10 mouse cellular contexts compared by ENCODE assay signal in genomic region chr15:25019352-25019941, GRCm38 (mm10).
DNase-seq lines count a peak whose midpoint lies in the region; ATAC-seq and TF ChIP-seq lines count a peak whose summit lies in the region.
"Had no signal": no experiment of that assay in that cellular context is flagged by ENCODE, and none has a peak within 500 bp of the region (broad histone marks: within the 10 kb centered on the region; RNA-seq: fewer than 3 reads in every experiment).

No protein-coding gene starts in this region.

- H3K36me3 ChIP-seq in forebrain, embryonic 12.5 days (replicated peaks) = no peaks in the 10 kb centered on the region
- H3K36me3 ChIP-seq in midbrain, embryonic 16.5 days (ENCODE audit: control insufficient read depth, insufficient read depth, low read length) = no peaks in the 10 kb centered on the region
- H3K36me3 ChIP-seq in intestine, postnatal 0 days (ENCODE audit: control insufficient read depth, insufficient read depth) = no peaks in the 10 kb centered on the region
- H3K36me3 ChIP-seq: liver, embryonic 13.5 days had no signal

- ATAC-seq in forebrain, embryonic 12.5 days (ENCODE audit: low FRiP score) = peak; percentile 91
- ATAC-seq in midbrain, embryonic 16.5 days = peak; percentile 98
- ATAC-seq in intestine, postnatal 0 days = no peak

- peaks cover 26% of the 10 kb centered on the region for H3K4me1 ChIP-seq in forebrain, embryonic 12.5 days
- H3K4me1 ChIP-seq in midbrain, embryonic 16.5 days (ENCODE audit: control insufficient read depth, insufficient read depth, low read length) = peaks cover 29% of the 10 kb centered on the region
- H3K4me1 ChIP-seq in intestine, postnatal 0 days (replicated peaks; ENCODE audit: control insufficient read depth, insufficient read depth, low read length) = no peaks in the 10 kb centered on the region
- H3K4me1 ChIP-seq: liver, embryonic 13.5 days had no signal

- H3K9me3 ChIP-seq in forebrain, embryonic 12.5 days = no peaks in the 10 kb centered on the region
- no peaks in the 10 kb centered on the region for H3K9me3 ChIP-seq in midbrain, embryonic 16.5 days (replicated peaks; ENCODE audit: control insufficient read depth, low read length, poor library complexity, severe bottlenecking)
- no peaks in the 10 kb centered on the region for H3K9me3 ChIP-seq in intestine, postnatal 0 days (ENCODE audit: control insufficient read depth)
- H3K9me3 ChIP-seq: liver, embryonic 13.5 days had no signal

- H3K4me3 ChIP-seq in forebrain, embryonic 12.5 days (replicated peaks) = no peak overlapping the region
- H3K4me3 ChIP-seq in midbrain, embryonic 16.5 days (ENCODE audit: low read depth, low read length) = peak overlapping the region; percentile 18; the same call in 1 of the 2 replicates
- H3K4me3 ChIP-seq in intestine, postnatal 0 days (ENCODE audit: low read depth, low read length) = no peak overlapping the region
- H3K4me3 ChIP-seq: liver, embryonic 13.5 days had no signal

- no peaks in the 10 kb centered on the region for H3K27me3 ChIP-seq in forebrain, embryonic 12.5 days
- H3K27me3 ChIP-seq in midbrain, embryonic 16.5 days (ENCODE audit: control insufficient read depth, insufficient read depth, low read depth, low read length) = no peaks in the 10 kb centered on the region
- H3K27me3 ChIP-seq in intestine, postnatal 0 days (replicated peaks; ENCODE audit: control insufficient read depth, insufficient read depth, low read length) = no peaks in the 10 kb centered on the region
- H3K27me3 ChIP-seq: liver, embryonic 13.5 days had no signal

- TF ChIP-seq CTCF in intestine, postnatal 0 days (IDR thresholded peaks at IDR 0.05; ENCODE audit: low read depth) = no peak

- H3K4me2 ChIP-seq in forebrain, embryonic 12.5 days = no peak overlapping the region
- H3K4me2 ChIP-seq in midbrain, embryonic 16.5 days (ENCODE audit: low read length) = peak overlapping the region; percentile 49
- no peak overlapping the region for H3K4me2 ChIP-seq in intestine, postnatal 0 days (replicated peaks; ENCODE audit: low read depth)
- H3K4me2 ChIP-seq: liver, embryonic 13.5 days had no signal

- no peak overlapping the region for H3K9ac ChIP-seq in forebrain, embryonic 12.5 days
- peak overlapping the region; percentile 50; the same call in 1 of the 2 replicates for H3K9ac ChIP-seq in midbrain, embryonic 16.5 days (ENCODE audit: low read depth, low read length)
- no peak overlapping the region for H3K9ac ChIP-seq in intestine, postnatal 0 days (ENCODE audit: low read depth, low read length)
- H3K9ac ChIP-seq: liver, embryonic 13.5 days had no signal

- peak; percentile 41 for DNase-seq in embryo, embryonic 11 days
- no peak for DNase-seq in embryo, embryonic 10.5 days (ENCODE audit: low spot score)
- DNase-seq in layer of hippocampus, adult 9-10 months (ENCODE audit: low spot score) = peak; percentile 44
- no peak for DNase-seq in ovary, adult 18-20 months (ENCODE audit: low spot score)
- DNase-seq in thymus, postnatal 14 days = no peak
- DNase-seq: gastrocnemius, postnatal 36 days; liver, embryonic 13.5 days had no signal

- peak overlapping the region; percentile 50; the same call in 1 of the 2 replicates for H3K27ac ChIP-seq in forebrain, embryonic 12.5 days
- H3K27ac ChIP-seq in midbrain, embryonic 16.5 days (ENCODE audit: low read length) = peak overlapping the region; percentile 90
- no peak overlapping the region for H3K27ac ChIP-seq in intestine, postnatal 0 days (ENCODE audit: low read depth, low read length)
- H3K27ac ChIP-seq: liver, embryonic 13.5 days had no signal

- 79% methylated on average over 12 of the region's 12 CpGs for WGBS in forebrain, embryonic 12.5 days
- WGBS in midbrain, embryonic 16.5 days = 39% methylated on average over 12 of the region's 12 CpGs
- WGBS in intestine, postnatal 0 days = 82% methylated on average over 12 of the region's 12 CpGs

Comparison
In these comparisons a context has a peak if more than half of its experiments do, and no peak if none do; other contexts are left out.
1. DNase-seq: peak in embryo, embryonic 11 days (single experiment) and layer of hippocampus, adult 9-10 months (single experiment); none in embryo, embryonic 10.5 days (single experiment), ovary, adult 18-20 months (single experiment) and thymus, postnatal 14 days (single experiment).